Mouse (Mus musculus) stomach, embryonic 14.5 days (tissue): Measurements from ENCODE around the gene Gpr4. TPM values are rescaled to one million over a fixed set of nuclear protein-coding genes. Genes with fewer than 3 reads are reported as not detected.

Source experiments
- ATAC-seq: fragments of 200-750 bp; cut with Nextera tagmentation; 2 replicates; pipeline ENCODE4 v1.8.0; 2017; ENCODE audit warnings: low read depth, moderate TSS enrichment; ENCODE audit not compliant: insufficient number of reproducible peaks, insufficient read depth, low FRiP score
- H3K27ac ChIP-seq: fragments of 300-500 bp; sonication (generic); 2 replicates; pipeline ENCODE4 v1.5.1; 2014; ENCODE audit warnings: mild to moderate bottlenecking, low read length, moderate library complexity, mixed read lengths
- H3K27me3 ChIP-seq: fragments of 300-500 bp; sonication (generic); 2 replicates; pipeline ENCODE4 v1.6.1; 2014; ENCODE audit warnings: low read length, control low read depth, mixed read lengths; ENCODE audit not compliant: control insufficient read depth, insufficient read depth
- H3K36me3 ChIP-seq: fragments of 300-500 bp; sonication (generic); 2 replicates; pipeline ENCODE4 v1.6.1; 2014; ENCODE audit warnings: mild to moderate bottlenecking, control low read depth, low read length, moderate library complexity, mixed read lengths; ENCODE audit not compliant: control insufficient read depth, insufficient read depth
- H3K4me1 ChIP-seq: fragments of 300-500 bp; sonication (generic); 2 replicates; pipeline ENCODE4 v1.6.1; 2014; ENCODE audit warnings: low read length, control low read depth, mixed read lengths; ENCODE audit not compliant: control insufficient read depth, insufficient read depth
- H3K4me2 ChIP-seq: fragments of 300-500 bp; sonication (generic); replicated peaks from 2 replicates; pipeline ENCODE4 v1.6.1; 2014; ENCODE audit warnings: low read depth, low read length, control low read depth
- H3K4me3 ChIP-seq: fragments of 300-500 bp; sonication (generic); 2 replicates; pipeline ENCODE4 v1.5.1; 2014; ENCODE audit warnings: low read depth, low read length, control low read depth
- H3K9ac ChIP-seq: fragments of 300-500 bp; sonication (generic); replicated peaks from 2 replicates; pipeline ENCODE4 v1.6.1; 2014; ENCODE audit warnings: low read depth, mild to moderate bottlenecking, control low read depth, low read length, moderate library complexity, mixed read lengths
- H3K9me3 ChIP-seq: fragments of 300-500 bp; sonication (generic); 2 replicates; pipeline ENCODE4 v1.6.1; 2016; ENCODE audit warnings: low read depth, low read length, control low read depth; ENCODE audit not compliant: control insufficient read depth
- WGBS: fragments of 180-500 bp; shearing (Covaris S2); extraction: QIAGEN DNeasy Blood & Tissue Kit; methylation state at CpG from one replicate; pipeline ENCODE4 v1.1.7; 2014; 5-methylcytosine and 5-hydroxymethylcytosine counted together
- polyA plus RNA-seq: library from polyadenylated mRNA; unstranded; fragments of >200 nt; fragmentation: Nextera tagmentation; extraction: Ambion mirVana; gene quantifications from 2 replicates; pipeline ENCODE4 v1.2.1, GENCODE M21; 2014

Gene Gpr4
- 1.4 and 2.0 TPM in 2 replicates for polyA plus RNA-seq

GRCm38 (mm10) chr7:19211996-19212755 lies at the start of gene Gpr4:
Gene Gpr4, plus strand, starts transcription at chr7:19212538.
- Histone ChIP-seq H3K9me3 (no peaks in the 10 kb centered on the region), H3K4me3 (peak within 1 kb of the TSS; percentile 37), H3K27me3 (no peaks in the 10 kb centered on the region), H3K4me2 (peak within 1 kb of the TSS; percentile 77), H3K9ac (no peak within 1 kb of the TSS; the same call in 1 of the 2 replicates), H3K36me3 (no peaks in the 10 kb centered on the region), H3K4me1 (peaks cover 6% of the 10 kb centered on the region; the same call in 1 of the 2 replicates), H3K27ac (no peak within 1 kb of the TSS)
- peak; percentile 74 for ATAC-seq
- WGBS, result 3% methylated on average over 30 of the region's 30 CpGs

DNA sequence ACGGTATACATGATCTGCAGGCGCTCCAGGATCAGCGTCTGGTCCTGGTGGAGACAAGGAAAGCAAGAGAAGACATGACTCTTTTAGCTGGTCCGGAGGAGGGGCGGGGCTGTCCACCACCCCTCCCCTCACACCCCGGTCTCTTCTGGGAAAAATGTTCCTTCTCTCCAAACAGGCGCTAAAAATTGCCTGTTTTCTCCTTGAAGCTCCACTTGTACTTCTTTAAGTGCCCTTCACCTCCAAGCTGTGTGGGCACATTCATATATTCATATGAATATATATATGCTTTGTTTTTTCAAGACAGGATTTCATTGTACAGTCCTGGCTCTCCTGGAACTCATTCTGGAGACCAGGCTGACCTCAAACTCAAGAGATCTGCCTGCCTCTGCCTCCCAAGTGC lies 49.4 kb upstream of the Gpr4 start:
- H3K4me3 ChIP-seq, result no peak overlapping the region
- H3K4me2 ChIP-seq, result no peak overlapping the region
- H3K9me3 ChIP-seq, result no peaks in the 10 kb centered on the region
- no peaks in the 10 kb centered on the region for H3K36me3 ChIP-seq
- H3K4me1 ChIP-seq, result peaks cover 24% of the 10 kb centered on the region
- H3K27ac ChIP-seq, result no peak overlapping the region
- H3K27me3 ChIP-seq, result 0 out of 2 replicates have a peak, but pooled peaks cover 6% of the 10 kb centered on the region
- H3K9ac ChIP-seq, result no peak overlapping the region
- WGBS, result 87% methylated on average over 7 of the region's 7 CpGs
- ATAC-seq, result no peak

GRCm38 (mm10) chr7:19163752-19164151 lies 48.6 kb upstream of the Gpr4 start:
- 0 out of 2 replicates have a peak, but pooled peaks cover 6% of the 10 kb centered on the region for H3K27me3 ChIP-seq
- no peak; the same call in 1 of the 2 replicates for ATAC-seq

GRCm38 (mm10) chr7:19164189-19164588 lies 48.1 kb upstream of the Gpr4 start:
- peak; percentile 57 for ATAC-seq
- 0 out of 2 replicates have a peak, but pooled peaks cover 6% of the 10 kb centered on the region for H3K27me3 ChIP-seq
- H3K9me3 ChIP-seq, result no peaks in the 10 kb centered on the region
- H3K36me3 ChIP-seq, result no peaks in the 10 kb centered on the region
- H3K4me2 ChIP-seq, result peak overlapping the region; percentile 25
- peaks cover 24% of the 10 kb centered on the region for H3K4me1 ChIP-seq
- no peak overlapping the region for H3K9ac ChIP-seq
- 0% methylated on average over 6 of the region's 6 CpGs for WGBS
- H3K4me3 ChIP-seq, result no peak overlapping the region
- no peak overlapping the region for H3K27ac ChIP-seq

More at GRCm38 (mm10) chr7:19163752-19164151, 48.6 kb upstream of the Gpr4 start:
- no peaks in the 10 kb centered on the region for H3K9me3 ChIP-seq
- H3K9ac ChIP-seq, result no peak overlapping the region
- H3K4me1 ChIP-seq, result peaks cover 24% of the 10 kb centered on the region
- no peak overlapping the region for H3K27ac ChIP-seq
- 15% methylated on average over 12 of the region's 12 CpGs for WGBS
- peak overlapping the region; percentile 25 for H3K4me2 ChIP-seq
- H3K36me3 ChIP-seq, result no peaks in the 10 kb centered on the region
- no peak overlapping the region for H3K4me3 ChIP-seq

GRCm38 (mm10) chr7:19164978-19165377 lies 47.4 kb upstream of the Gpr4 start:
- Histone ChIP-seq H3K4me2 (peak overlapping the region; percentile 25; the same call in 1 of the 2 replicates), H3K4me1 (peaks cover 24% of the 10 kb centered on the region), H3K27ac (no peak overlapping the region), H3K9me3 (no peaks in the 10 kb centered on the region), H3K4me3 (no peak overlapping the region), H3K27me3 (0 out of 2 replicates have a peak, but pooled peaks cover 2% of the 10 kb centered on the region), H3K36me3 (no peaks in the 10 kb centered on the region), H3K9ac (no peak overlapping the region)
- 0 out of 2 replicates have a peak, but pooled peaks have one; percentile 25 for ATAC-seq
- WGBS, result under 1% methylated on average over 13 of the region's 13 CpGs

- no peak within 1 kb of the TSS for H3K27ac ChIP-seq
- ATAC-seq, result peak; percentile 20; the same call in 1 of the 2 replicates
- no peaks in the 10 kb centered on the region for H3K9me3 ChIP-seq
- WGBS, result 9% methylated on average over 14 of the region's 14 CpGs
- H3K4me1 ChIP-seq, result peaks cover 22% of the 10 kb centered on the region
- no peak within 1 kb of the TSS for H3K9ac ChIP-seq
- H3K27me3 ChIP-seq, result no peaks in the 10 kb centered on the region
- peak within 1 kb of the TSS; percentile 25; the same call in 1 of the 2 replicates for H3K4me2 ChIP-seq
- no peak within 1 kb of the TSS for H3K4me3 ChIP-seq
- H3K36me3 ChIP-seq, result no peaks in the 10 kb centered on the region
Measured at GRCm38 (mm10) chr7:19165656-19166423, 46.5 kb upstream of the Gpr4 start, which contains the start of gene Gipr. Gene Gipr, minus strand, starts transcription at chr7:19166127.

DNA sequence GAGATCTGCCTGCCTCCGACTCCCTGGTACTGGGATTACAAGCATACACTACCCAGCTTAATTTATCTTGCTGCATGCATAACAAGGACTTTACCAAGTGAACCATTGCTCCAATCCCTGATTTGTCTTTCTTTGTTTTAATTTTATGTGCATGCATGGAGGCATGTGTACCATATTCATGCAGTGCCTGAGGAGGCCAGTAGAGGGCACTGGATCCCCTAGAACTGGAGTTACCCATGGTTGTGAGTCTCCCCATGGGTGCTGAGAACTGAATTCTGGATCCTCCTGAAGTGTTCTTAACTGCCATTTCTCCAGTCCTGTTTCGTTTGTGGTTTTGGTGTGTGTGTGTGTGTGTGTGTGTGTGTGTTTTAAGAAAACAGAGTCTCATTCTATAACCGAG lies 45.3 kb upstream of the Gpr4 start:
- no peak overlapping the region for H3K27ac ChIP-seq
- no peak overlapping the region for H3K4me2 ChIP-seq
- no peaks in the 10 kb centered on the region for H3K27me3 ChIP-seq
- WGBS, result 87% methylated on average over 3 of the region's 3 CpGs
- H3K4me3 ChIP-seq, result no peak overlapping the region
- no peak for ATAC-seq
- no peak overlapping the region for H3K9ac ChIP-seq
- no peaks in the 10 kb centered on the region for H3K36me3 ChIP-seq
- H3K9me3 ChIP-seq, result no peaks in the 10 kb centered on the region
- peaks cover 22% of the 10 kb centered on the region for H3K4me1 ChIP-seq

GRCm38 (mm10) chr7:19169506-19169905 lies 42.8 kb upstream of the Gpr4 start:
- H3K27ac ChIP-seq, result no peak overlapping the region; the same call in 1 of the 2 replicates

More at GRCm38 (mm10) chr7:19169506-19169905, 42.8 kb upstream of the Gpr4 start:
- Histone ChIP-seq H3K36me3 (no peaks in the 10 kb centered on the region), H3K9me3 (no peaks in the 10 kb centered on the region), H3K9ac (no peak overlapping the region), H3K4me3 (no peak overlapping the region), H3K27me3 (no peaks in the 10 kb centered on the region), H3K4me2 (no peak overlapping the region), H3K4me1 (peaks cover 21% of the 10 kb centered on the region)
- whole genome bisulfite sequencing, result 58% methylated on average over 10 of the region's 10 CpGs
- ATAC-seq, result no peak
